Mouse (Mus musculus) cerebellum, adult 11 months (tissue): Measurements from ENCODE around the gene Ccl27b.
"Not testable (repeated sequence)": the region's sequence is repeated elsewhere in the genome, so short reads cannot be mapped to it uniquely, and the experiment has no call there.

Experiments
- DNase-seq: peaks from one replicate; pipeline ENCODE4 v3.0.0; 2022

Gene Ccl27b

GRCm38 (mm10) chr4:42654951-42655350, at the start of gene Ccl27b:
Ccl27b (plus strand) TSS chr4:42655251.
- not testable (repeated sequence) for DNase-seq

- DNase-seq = not testable (repeated sequence)
Observed at GRCm38 (mm10) chr4:42611895-42612294, 43.2 kb upstream of the Ccl27b start, which contains the start of gene Gm10591. Gm10591 (plus strand) TSS chr4:42612195.

- not testable (repeated sequence) for DNase-seq
Observed at GRCm38 (mm10) chr4:42629419-42629818, 25.6 kb upstream of the Ccl27b start, which contains the start of gene Gm2564. Gm2564 (plus strand) TSS chr4:42629719.

GRCm38 (mm10) chr4:42661793-42662192, 6.7 kb downstream of the Ccl27b start, which contains the start of gene Il11ra2:
Il11ra2 (minus strand) TSS chr4:42661893.
- not testable (repeated sequence) for DNase-seq

- DNase-seq = not testable (repeated sequence)
Observed at GRCm38 (mm10) chr4:42675415-42675814, 20.4 kb downstream of the Ccl27b start.

GRCm38 (mm10) chr4:42679365-42679764, 24.3 kb downstream of the Ccl27b start:
- not testable (repeated sequence) for DNase-seq

GRCm38 (mm10) chr4:42680374-42681356, 25.6 kb downstream of the Ccl27b start:
- DNase-seq = not testable (repeated sequence)

GRCm38 (mm10) chr4:42681473-42682182, 26.6 kb downstream of the Ccl27b start:
- DNase-seq = not testable (repeated sequence)

GRCm38 (mm10) chr4:42682183-42682524, 27.1 kb downstream of the Ccl27b start:
- DNase-seq = not testable (repeated sequence)
